Mouse (Mus musculus): ENCODE results near the gene Ckap5.
A peak's percentile ranks its signal among the peaks of the same experiment; 100 is the strongest.
"Not testable (repeated sequence)": the region's sequence is repeated elsewhere in the genome, so short reads cannot be mapped to it uniquely, and the experiment has no call there.

Gene Ckap5

DNA sequence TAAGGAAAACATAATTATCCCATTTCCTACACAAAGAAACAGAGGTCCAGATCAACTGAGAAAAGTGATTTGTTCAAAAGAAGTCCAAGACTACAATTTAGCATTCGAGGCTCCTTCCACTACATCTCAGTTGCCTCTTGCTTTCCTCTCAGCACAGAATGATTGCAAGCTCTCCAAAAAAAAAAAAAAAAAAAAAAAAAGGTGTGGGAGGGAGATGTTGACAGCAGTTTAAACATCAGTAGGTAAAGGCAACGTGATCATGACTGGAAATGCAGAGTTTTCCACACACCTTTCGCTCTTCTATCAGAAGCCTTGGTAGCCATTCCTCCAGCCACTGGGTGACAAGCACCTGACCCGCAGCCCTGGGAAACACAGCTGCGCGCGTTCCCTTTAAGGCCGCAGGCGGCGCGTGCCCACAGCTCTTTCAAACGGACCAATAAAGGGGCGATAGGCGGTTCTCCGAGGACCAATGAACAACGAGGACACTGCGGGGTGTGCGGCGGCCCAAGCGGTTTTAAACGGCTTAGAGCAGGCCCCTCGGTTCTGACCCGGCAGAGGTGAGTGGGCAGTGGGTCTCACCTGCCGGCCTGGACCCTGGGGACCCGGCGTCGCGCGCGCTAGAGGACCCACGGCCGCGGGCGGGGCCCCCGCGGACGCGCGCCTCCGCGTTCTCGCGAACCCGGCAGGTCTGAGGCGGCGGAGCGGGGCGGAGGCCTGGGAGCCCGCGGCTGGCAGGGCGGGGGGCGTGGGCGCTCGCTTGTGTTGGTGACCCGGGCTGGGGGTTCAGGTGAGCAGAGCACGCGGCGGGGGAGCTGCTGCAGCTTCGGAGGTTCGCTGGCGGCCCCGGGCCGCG lies at the start of gene Ckap5:
Gene Ckap5, plus strand, starts transcription at position 469 of the 853 bp plus-strand sequence.
- peak; percentile 88 to 90 for DNase-seq

DNA sequence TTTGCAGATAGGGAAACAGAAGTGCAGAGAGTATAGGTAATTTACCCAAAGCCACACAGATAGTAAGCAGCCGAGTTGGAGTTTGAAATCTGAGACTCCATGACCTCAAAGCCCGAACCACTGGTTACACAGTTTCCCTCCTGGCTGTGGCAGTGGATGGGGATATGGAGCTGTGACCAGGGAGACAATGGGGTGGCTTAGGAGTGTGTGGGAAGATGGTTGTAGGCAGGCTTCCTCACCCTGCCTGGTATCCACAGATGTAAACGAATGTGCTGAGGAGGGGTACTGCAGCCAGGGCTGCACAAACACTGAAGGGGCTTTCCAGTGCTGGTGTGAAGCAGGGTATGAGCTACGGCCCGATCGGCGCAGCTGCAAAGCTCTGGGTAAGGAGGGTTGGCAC lies 49.7 kb upstream of the Ckap5 start:
- no peak for DNase-seq

DNA sequence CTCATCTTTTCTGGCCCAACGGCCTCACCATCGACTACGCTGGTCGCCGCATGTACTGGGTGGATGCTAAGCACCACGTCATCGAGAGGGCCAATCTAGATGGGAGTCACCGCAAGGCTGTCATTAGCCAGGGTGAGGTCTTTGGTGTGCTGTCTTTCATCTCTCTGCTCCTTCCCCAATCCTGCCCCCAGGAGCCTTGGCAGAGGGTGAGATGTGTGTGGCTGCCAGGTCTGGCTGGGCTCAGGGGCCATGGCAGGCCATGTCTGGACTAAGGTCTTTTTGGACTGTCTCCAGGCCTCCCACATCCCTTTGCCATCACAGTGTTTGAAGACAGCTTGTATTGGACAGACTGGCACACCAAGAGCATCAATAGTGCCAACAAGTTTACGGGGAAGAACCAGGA lies 46.2 kb upstream of the Ckap5 start:
- no peak for DNase-seq

DNA sequence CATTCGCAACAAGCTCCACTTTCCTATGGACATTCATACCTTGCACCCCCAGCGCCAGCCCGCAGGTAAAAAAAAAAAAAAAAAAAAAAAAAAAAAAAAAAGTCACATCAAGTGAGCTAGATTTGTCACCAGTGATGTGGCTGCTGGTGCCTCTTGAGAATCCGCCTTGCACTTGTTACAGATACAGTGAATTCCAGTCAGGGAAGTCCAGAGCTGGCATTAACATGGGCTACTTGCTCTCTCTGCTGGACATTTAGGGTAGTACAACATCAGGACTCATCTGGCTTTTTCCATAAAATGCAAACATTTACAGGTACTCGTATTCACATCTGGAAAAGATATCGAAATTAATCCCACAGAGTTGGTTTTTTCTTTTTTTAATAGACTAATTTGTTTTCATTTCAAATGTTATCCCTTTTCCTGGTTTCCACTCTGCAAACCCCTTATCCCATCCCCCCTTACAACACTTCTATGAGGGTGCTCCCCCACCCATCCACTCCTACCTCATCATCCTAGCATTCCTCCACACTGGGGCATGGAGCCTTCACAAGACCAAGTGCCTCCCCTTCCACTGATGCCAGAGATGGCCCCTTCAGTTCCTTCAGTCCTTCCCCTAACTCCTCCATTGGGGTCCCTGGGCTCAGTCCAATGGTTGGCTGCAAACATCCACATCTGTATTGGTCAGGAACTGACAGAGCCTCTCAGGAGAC lies 45.6 kb upstream of the Ckap5 start:
- no peak for DNase-seq

DNA sequence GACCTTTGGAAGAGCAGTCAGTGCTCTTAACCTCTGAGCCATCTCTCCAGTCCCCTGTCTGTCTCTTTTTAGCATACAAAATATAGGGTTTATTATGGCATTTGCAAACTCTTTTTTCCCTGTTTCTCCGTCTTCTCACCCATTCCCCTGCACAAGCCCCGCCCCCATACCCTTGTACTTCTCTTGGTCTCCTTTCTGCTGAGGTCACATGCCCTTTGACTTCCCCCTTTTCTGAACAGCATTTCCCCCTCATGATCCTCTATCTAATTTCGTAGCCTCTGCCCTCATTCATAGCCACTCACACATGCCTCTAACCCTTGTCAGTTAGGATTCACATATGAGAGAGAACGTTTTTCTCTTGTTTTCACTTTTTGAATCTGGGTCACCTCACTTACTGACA lies 41.9 kb upstream of the Ckap5 start:
- no peak for DNase-seq

DNA sequence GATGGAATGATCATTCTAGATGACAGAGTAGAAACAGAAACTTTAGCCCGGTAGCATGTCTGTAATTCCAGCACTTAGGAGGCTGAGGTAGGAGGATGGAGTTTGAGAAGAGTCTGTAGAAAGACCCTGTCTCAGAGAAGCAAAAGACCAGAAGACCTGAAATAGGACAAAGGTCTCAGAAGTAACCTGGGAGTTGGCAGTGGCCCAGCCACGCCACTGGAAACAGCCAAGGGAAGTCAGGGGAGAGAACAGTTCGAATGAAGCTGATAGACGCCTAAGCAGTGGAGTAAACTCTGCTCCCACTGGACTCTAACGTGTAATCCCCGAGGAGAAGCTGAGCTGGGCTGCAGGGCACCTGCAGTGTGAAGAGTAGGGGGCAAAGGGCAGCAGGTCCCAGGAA lies 41.3 kb upstream of the Ckap5 start:
- no peak for DNase-seq

DNA sequence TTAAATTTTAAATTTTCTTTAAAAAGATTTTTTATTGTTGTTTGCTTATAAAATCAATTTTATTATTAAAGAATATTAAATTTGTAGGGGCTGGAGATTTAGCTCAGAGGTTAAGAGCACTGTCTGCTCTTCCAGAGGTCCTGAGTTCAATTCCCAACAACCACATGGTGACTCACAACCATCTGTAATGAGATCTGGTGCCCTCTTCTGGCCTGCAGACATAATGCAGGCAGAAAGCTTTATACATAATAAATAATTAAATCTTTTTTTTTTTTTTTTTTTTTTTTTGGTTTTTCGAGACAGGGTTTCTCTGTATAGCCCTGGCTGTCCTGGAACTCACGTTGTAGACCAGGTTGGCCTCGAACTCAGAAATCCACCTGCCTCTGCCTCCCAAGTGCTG lies 39.3 kb upstream of the Ckap5 start:
- DNase-seq: peak in 1 of 2 experiments; percentile 24

DNA sequence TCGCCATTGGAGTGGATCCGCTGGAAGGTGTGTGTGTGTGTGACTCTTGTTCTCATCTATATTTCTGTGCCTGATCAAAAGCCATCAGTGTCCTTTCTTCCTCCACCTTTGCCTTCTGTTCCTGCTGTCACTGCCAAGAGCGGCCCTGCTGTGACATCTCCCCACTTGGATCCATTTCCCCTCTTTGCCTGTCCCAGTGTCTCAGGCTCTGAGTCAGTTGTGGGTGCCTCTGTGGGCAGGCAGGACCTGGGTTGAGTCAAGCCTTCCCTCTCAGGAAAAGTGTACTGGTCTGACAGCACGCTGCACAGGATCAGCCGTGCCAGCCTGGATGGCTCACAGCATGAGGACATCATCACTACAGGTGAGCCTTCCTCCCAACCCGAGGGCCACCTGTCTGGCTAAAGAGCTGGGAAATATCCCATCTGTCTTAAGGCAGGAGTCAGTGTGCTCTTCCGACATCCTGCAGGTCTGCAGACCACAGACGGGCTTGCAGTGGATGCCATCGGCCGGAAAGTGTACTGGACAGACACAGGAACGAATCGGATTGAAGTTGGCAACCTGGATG lies 34.4 kb upstream of the Ckap5 start:
- DNase-seq: no peak

DNA sequence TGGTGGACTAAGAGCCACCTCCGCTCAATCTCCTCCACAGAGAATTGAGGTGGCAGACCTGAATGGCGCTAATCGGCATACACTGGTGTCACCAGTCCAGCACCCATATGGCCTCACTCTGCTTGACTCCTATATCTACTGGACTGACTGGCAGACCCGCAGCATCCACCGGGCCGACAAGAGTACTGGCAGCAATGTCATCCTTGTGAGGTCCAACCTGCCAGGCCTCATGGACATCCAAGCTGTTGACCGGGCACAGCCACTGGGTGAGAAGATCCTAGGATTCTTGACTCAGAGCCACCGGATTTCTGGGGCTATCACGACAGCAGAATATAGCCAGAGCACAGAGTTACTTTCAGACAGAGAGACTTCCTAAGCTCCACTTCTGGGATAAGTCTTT lies 32.6 kb upstream of the Ckap5 start:
- no peak for DNase-seq

DNA sequence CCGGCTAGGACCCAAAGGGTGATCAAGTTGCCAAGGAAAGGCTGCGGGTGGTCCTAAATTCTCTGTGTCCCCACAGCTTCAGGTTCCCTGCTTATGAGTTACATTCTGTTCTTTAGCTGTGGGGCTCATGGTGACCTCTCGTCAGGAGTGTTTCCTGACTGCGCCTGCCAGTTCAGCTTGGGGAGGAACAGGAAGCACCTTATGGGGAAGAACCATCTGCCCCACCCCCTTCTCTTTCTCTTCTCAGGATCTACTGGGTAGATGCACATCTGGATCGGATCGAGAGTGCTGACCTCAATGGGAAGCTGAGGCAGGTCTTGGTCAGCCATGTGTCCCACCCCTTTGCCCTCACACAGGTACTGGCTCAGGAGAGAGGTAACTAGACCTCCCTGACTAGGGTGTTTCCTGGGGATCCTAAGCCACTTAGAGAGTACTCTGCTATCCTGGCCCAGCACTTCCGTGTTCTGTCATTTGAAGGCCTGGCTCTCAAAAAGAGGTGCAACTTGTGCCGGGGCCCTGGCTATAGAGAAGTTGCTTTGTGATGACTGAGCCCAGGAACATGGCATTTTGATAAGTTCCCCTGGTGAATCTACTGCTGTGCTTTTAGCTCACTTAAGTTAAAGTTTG lies 28.4 kb upstream of the Ckap5 start:
- peak in 1 of 2 experiments; percentile 18 for DNase-seq

DNA sequence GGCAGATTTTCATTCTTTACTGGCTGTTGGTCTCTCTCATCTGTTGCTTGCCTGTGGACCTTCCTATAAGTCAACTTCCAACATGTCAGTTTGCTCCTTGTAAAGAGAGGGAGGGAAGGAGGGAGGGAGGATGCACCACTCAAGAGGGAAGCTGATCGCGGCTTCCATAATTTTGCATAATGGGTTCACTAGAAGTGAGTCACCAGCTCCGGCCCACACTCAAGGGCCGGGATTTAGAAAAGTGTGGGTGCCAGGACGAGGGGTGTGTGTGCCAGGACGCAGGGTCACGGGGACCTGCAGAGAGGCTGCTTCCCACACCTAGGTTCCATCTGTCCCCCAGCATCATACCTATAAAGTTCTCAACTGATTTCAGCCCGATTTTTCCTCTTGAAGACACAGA lies 18.5 kb upstream of the Ckap5 start:
- DNase-seq: no peak

DNA sequence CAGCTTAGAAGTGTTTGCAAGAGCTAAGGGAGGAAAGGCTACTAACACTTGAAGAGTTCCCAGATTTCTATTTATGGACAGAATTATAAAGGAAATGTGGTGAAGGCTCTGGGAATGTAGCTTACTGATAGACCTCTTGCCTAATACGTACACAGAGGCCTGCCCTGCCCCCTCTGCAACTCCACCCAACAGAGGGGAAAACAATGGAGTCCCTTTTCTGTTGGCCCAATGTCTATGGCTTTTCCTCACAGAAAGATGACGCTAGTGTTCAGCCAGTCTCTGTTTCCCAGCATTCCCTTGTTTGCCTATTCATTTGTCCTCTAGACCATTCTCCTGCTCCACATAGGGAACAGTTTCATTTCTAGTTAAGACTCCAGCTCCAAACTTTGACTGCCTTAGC lies 9.4 kb upstream of the Ckap5 start:
- no peak for DNase-seq

DNA sequence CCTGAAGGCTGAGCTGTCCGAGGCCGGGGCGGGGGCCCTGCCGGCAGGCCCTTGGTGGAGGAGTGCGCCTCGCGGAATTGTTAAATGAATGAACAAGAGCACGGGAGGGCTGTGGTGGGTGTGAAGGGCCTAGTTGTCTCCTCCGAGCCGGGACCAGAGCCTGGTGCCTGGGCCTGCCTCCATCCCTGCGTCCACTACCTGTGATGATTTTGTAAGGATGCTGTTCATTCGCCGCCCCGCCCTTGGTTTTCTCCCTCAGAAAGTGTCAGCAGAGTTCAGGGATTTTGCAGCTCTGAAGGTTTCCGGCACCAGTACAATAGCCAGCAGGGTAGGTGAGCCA lies 555 bp downstream of the Ckap5 start:
- no peak for DNase-seq

DNA sequence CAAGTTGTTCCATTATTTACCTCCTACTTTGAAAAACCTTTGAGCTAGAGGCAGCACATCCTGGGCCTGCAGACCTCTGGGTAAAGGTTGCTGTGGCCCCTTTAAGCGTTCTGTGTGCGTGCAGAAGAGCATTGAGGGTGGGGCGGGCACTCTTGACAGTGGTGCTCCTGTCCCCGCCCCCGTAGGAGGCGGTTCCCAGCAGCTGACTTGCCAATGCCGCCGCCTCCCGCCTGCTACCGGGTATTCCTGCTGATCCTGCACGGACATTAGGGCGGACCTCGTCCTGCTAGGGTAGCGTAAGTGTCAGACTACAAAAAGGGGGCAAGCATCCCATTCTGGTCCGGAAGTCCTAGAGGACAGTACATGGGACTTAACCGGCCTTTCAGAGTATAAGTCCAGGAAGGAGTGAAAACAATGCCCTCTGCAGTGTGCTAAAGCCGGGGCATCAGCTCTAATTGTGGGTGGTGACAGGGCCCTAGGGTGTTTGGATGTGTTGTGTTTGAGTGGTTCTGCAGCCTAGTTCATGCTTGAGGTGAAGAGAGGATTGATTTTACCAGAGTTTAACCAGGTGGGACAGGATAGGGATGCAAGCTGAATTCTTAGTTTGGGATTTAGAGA lies 11.1 kb downstream of the Ckap5 start:
- peak; percentile 81 to 88 for DNase-seq

DNA sequence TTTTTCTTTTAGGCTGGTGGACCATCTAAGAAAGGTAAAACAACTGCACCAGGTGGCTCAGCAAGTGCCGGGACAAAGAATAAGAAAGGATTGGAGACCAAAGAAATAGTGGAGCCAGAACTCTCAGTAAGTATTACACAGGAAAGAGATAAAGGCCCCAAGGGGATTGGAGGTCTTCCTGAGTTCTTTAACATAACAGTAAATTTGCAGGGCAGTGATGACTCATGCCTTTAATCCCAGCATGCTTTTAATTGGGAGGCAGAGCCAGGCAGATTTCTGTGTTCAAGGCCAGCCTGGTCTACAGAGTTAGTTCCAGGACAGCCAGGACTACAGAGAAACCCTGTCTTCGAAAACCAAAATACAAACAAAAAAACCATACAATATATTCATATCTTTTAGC lies 41.6 kb downstream of the Ckap5 start:
- no peak for DNase-seq

DNA sequence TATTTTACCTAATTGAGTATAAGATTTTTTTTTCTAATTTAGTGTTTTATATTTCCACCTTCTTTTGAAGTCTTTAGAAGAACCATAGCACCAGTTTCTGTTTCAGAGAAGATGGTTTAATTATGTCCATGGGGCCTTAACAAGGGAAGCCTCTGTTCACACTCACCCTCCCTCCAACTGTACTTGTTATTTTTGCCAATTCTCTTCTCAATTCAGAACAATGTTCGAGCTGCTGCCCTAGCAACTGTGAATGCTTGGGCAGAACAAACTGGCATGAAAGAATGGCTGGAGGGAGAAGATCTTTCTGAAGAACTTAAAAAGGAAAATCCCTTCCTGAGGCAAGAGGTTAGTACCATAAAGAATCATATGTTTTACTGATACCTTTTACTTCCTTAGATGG lies 54.3 kb downstream of the Ckap5 start:
- no peak for DNase-seq

DNA sequence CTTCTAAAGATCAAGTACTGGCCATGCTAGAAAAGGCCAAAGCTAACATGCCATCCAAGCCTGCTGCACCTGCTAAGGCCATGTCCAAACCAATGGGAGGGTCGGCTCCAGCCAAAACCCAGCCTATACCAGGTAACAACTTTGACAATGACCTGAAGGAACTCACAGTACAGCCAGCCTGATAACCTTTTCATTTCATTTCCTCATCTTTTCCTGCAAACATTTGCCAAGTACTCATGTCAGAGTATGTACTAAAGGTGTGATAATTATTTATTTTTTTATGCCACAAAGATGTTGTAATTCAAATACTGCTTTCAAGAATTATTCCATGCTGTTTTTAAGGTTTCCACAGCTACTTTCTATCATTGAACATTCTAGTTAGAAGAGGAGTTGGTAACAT lies 59.7 kb downstream of the Ckap5 start:
- DNase-seq: no peak

DNA sequence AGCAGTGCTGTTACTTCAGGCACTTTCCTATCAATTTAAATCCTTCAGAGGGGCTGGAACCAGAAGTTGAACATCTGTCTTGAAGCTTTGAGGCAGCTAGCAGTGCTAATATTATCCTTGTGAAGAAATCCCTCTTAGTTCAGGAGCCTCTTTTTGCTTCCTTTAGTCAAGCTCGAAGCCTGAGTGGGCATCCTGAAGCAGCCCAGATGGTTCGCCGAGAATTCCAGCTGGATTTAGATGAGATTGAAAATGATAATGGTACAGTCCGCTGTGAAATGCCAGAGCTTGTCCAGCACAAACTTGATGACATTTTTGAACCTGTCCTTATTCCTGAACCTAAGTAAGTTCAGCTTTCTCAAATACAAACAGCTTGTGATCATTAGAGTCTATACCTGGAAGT lies 73.9 kb downstream of the Ckap5 start:
- DNase-seq: no peak

DNA sequence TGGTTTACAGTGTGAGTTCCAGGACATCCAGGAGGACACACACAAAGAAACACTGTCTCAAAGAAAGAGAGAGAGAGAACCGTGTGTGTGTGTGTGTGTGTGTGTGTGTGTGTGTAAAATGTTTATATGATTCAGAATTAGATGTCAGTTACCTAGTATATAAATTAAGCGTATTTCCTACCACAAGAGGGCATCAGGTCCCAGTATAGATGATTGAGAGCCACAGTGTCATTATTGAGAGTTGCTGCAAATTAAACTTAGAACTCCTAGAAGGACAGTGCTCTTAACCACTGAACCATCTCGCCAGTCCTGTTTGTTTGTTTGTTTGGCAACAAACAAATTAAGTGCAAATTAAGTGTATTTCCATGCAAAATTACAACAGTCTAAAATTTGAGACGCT lies 75.8 kb downstream of the Ckap5 start:
- no peak for DNase-seq

DNA sequence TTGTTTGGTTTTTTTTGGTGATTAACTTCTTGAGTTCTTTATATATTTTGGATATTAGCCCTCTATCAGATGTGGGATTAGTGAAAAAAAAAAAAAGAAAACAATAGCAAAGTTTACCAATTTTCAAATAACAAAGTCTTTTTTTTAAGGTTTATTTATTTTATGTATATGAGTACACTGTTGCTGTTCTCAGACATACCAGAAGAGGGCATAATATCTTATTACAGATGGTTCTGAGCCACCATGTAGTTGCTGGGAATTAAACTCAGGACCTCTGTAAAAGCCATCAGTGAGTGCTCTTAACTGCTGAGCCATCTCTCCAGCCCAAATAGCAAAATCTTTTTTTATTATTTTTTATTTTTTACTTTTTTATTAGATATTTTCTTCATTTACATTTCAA lies 82.8 kb downstream of the Ckap5 start:
- not testable (repeated sequence) for DNase-seq

DNA sequence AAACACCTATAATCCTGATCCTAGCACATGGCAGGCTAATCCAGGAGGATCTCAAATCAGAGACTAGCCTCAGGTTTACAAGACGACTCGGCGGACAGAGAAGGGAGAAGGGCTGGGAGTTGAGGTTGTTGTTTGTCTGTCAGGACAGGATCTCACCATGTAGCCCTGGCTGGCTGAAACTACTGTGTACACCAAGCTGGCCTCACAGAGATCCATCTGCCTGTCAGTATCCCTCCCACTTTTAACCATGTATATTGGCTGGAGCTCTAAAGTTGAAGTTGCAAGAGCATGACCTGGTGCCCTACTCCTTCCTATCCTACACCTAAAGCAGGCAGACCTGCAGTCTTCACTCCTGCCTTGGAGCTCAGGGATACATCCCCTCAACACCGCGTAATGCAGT lies 95.8 kb downstream of the Ckap5 start:
- no peak for DNase-seq

DNA sequence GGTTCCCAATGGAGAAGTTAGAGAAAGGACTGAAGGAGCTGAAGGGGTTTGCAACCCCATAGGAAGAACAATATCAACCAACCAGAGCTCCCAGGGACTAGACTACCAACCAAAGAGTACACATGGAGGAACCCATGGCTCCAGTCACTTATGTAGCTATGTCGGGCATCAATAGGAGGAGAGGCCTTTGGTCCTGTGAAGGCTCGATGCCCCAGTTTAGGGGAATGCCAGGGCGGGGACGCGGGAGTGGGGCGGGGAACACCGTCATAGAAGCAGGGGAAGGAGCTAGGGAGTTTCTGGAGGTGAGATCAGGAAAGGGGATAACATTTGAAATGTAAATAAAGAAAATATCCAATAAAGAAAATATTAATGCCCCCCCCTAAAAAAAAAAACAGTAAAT lies 96.8 kb downstream of the Ckap5 start:
- not testable (repeated sequence) for DNase-seq

DNA sequence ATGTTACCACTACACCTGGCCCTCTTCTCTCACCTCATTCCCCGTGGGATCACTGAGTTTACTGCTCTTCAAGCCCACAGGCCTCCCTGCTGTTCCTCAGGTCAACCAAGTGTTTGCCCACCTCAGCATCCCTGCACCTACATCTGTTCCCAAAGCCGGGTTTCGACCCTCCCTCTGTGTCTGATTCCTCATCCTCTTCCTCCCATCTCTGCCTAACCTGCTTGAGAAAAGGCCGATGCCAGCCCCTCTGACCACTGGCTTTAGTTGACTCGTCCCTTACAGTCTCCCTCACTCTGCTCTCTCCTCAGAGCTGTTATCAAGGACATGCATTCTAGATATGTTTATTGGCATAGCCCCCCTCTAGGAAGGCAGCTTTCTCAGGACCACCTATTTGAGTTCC lies 100.9 kb downstream of the Ckap5 start:
- no peak for DNase-seq
